Mouse (Mus musculus): Measurements from ENCODE around the gene Idua. TPM values are rescaled to one million over a fixed set of nuclear protein-coding genes. Genes with fewer than 3 reads are reported as not detected.
"Not testable (repeated sequence)": the region's sequence is repeated elsewhere in the genome, so short reads cannot be mapped to it uniquely, and the experiment has no call there.

The Idua gene
- 10 to 100 TPM; 18.8 to 20.3 TPM for total RNA-seq (2021)

- intact Hi-C loops (cut with DNase I): no loop called here
Measured at GRCm38 (mm10) chr5:108659698-108660631, at the start of gene Idua. Idua (plus strand) TSS chr5:108660331.

DNA sequence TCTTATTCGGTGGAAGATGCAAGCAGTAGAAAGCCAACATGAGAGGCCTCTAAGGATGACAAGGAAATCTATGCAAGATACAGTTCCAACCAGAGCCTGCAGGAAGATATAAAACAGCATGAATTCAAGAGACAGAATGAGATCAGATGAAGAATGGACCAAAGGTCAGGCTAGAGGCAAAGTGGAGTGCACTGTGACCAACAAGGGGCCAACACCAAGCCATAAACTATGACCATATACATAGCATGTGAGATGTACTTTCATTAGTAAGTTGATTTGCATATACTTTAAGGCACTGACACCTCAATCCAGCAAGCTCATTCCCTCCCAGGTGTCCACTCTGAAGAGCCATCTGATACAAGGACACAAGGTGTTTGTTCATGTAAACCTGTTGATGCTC, 49.7 kb upstream of the Idua start:
- intact Hi-C loops (cut with DNase I): no loop called here
- DNase-seq (ENCODE audit: low spot score): no peak

More at GRCm38 (mm10) chr5:108659698-108660631, at the start of gene Idua:
- no peak for DNase-seq (ENCODE audit: low spot score)

GRCm38 (mm10) chr5:108621870-108622269, 38.3 kb upstream of the Idua start:
- DNase-seq (ENCODE audit: low spot score): no peak
- intact Hi-C loops (cut with DNase I): no loop called here

- intact Hi-C loops (cut with DNase I): loop anchor here (5.0 kb wide), 1 partner anchor 41 kb away; the partner anchor contains the start of gene Dgkq
- DNase-seq (ENCODE audit: low spot score): no peak
Measured at GRCm38 (mm10) chr5:108626050-108626660, 34.0 kb upstream of the Idua start.

DNA sequence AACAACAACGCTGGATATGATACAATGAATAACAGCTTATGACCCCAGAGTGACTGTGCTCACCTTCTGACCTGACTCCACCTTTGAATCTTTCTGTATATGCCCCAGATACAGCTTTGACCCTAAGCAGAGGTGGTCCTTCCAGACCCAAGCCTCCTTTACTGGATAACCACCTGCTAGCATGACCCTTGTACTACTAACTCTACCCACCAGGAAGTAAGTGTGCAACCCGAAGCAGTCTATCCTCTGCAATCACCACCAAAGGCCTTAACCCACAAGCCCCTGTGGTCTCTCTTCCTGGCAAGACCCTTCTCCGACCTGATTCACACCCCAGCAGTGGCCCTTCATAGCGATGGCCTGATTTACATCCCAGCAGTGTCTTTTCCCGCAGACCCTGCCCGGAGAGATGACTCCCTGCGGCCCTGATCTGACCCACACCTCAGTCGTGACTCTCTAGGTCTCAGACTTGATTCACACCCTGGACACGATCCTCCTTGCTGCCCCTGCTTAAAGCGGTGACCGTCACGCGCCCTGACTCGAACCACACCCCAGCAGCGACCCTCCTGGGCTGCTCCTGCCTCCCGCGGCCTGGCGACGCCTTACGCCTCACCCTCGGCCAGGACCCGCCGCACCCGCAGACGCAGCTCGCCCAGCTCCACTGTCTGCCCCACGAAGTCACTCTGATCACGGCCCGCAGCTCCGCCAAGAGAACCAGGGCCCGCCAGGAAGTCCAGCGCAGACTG, 31.1 kb upstream of the Idua start:
- DNase-seq (ENCODE audit: low spot score): no peak
- intact Hi-C loops (cut with DNase I): loop anchor here (5.0 kb wide), 1 partner anchor 38 kb away; the partner anchor contains the start of gene Dgkq

GRCm38 (mm10) chr5:108629634-108630483, 30.3 kb upstream of the Idua start, which contains the start of the genes Gak and Tmem175:
Gak (minus strand) TSS chr5:108629755.
Tmem175 (plus strand) TSS chr5:108629770.
- peak; percentile 88 for DNase-seq (ENCODE audit: low spot score)
- intact Hi-C loops (cut with DNase I): loop anchor here (5.0 kb wide), 2 partner anchors 37 to 198 kb away; partner anchors contain the start of genes Atp5k and Dgkq

DNA sequence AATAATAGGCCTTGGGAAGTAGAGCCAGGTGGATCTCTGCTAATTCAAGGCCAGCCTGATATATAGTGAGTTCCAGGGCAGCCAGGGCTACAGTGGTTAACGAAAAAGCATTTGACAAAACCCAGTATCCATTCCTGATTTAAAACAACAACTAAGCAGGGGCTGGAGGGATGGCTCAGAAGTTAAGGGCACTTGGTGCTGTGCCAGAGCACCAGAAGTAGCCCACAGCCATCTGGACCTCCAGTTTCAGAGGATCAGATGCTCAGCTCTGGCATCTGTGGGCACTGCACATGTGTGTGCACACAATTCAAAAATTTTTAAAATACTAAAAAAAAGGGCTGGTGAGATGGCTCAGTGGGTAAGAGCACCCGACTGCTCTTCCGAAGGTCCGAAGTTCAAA, 26.5 kb upstream of the Idua start:
- no peak for DNase-seq (ENCODE audit: low spot score)
- intact Hi-C loops (cut with DNase I): loop anchor here (5.0 kb wide), 1 partner anchor 201 kb away; the partner anchor contains the start of gene Atp5k

DNA sequence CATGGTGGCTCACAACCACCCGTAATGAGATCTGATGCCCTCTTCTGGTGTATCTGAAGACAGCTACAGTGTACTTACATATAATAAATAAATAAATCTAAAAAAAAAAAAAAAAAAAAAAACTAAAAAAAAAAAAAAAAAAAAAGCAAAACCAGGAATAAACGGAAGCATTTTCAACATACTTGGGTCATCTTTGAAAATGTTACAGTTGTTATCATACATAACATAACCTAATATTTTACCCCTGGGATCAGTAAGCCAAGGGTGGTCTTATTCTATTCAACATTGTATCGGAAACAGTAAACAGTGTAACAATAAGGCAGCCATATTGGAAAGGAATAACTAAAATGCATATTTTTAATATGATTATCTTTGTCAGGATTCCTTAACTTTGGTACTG, 26.0 kb upstream of the Idua start:
- intact Hi-C loops (cut with DNase I): loop anchor here (5.0 kb wide), 1 partner anchor 202 kb away; the partner anchor contains the start of gene Atp5k
- DNase-seq (ENCODE audit: low spot score): not testable (repeated sequence)

- no peak for DNase-seq (ENCODE audit: low spot score)
- intact Hi-C loops (cut with DNase I): no loop called here
Measured at GRCm38 (mm10) chr5:108636172-108636571, 24.0 kb upstream of the Idua start.

- intact Hi-C loops (cut with DNase I): no loop called here
- DNase-seq (ENCODE audit: low spot score): no peak
Measured at GRCm38 (mm10) chr5:108643674-108644073, 16.5 kb upstream of the Idua start.

- intact Hi-C loops (cut with DNase I): no loop called here
- no peak for DNase-seq (ENCODE audit: low spot score)
Measured at GRCm38 (mm10) chr5:108645651-108646342, 14.3 kb upstream of the Idua start.

DNA sequence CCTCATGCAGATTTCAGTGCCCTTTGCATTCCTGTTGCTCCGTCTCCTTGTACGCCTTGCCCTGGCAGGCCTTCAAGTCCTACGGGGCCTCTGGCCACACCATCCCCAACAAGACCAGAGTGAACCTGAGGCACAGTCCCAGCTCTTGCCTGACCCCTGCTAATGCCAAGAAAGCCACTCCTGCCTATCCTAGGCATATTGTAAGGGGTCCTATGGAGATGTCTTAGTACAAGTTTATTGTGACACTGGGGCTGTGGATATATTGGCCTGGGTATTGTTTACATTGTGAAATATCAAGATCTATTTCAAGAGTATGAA, 13.8 kb upstream of the Idua start:
- intact Hi-C loops (cut with DNase I): no loop called here
- DNase-seq (ENCODE audit: low spot score): no peak

- intact Hi-C loops (cut with DNase I): no loop called here
- DNase-seq (ENCODE audit: low spot score): no peak
Measured at GRCm38 (mm10) chr5:108647311-108647710, 12.8 kb upstream of the Idua start.

DNA sequence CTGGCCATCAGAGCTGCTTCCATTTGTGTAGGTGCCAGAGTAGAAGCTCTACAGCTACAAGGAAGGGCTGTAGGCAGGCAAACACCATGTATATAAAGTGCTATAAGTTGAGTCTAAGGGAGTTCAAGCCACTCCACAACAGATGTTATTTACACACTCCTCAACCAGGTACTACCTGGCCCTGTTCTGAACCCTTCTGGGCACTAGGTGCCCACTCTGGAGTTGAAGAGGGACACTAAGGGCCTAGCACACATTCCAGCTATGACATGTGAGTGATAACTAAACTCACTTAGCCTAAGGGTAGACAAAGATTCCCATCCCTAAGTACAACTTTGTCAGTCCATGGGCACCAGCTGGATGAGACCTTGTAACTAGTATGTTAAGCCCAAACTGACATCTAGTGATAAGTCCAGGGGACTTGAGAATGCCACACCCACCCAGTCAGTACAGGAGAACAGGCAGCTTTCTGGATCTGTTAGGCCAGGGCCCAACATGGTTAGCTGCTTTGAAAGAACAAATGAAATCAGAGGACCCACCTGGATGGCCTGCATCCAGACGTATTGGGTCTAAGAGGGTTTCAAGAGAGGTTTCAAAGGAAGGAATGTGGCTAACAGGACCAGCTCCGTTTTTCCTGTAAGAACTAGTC, 12.2 kb upstream of the Idua start:
- intact Hi-C loops (cut with DNase I): no loop called here
- no peak for DNase-seq (ENCODE audit: low spot score)

GRCm38 (mm10) chr5:108648937-108649576, 11.1 kb upstream of the Idua start:
- intact Hi-C loops (cut with DNase I): no loop called here
- DNase-seq (ENCODE audit: low spot score): no peak

GRCm38 (mm10) chr5:108650341-108650740, 9.8 kb upstream of the Idua start:
- intact Hi-C loops (cut with DNase I): loop anchor here (5.0 kb wide), 1 partner anchor 223 kb away; no protein-coding TSS in a partner anchor
- no peak for DNase-seq (ENCODE audit: low spot score)

- intact Hi-C loops (cut with DNase I): loop anchor here (5.0 kb wide), 1 partner anchor 224 kb away; no protein-coding TSS in a partner anchor
- no peak for DNase-seq (ENCODE audit: low spot score)
Measured at GRCm38 (mm10) chr5:108651136-108651720, 8.9 kb upstream of the Idua start.

Data from heart, postnatal 25 days (tissue).